Mouse (Mus musculus) cerebellum, adult 2 months (tissue): ENCODE measurements around the gene Pabpn1. TPM values are rescaled to one million over a fixed set of nuclear protein-coding genes. Genes with fewer than 3 reads are reported as not detected.
"Not testable (repeated sequence)": the region's sequence is repeated elsewhere in the genome, so short reads cannot be mapped to it uniquely, and the experiment has no call there.

Experiments
- DNase-seq, 2 experiments: peaks; one replicate each; pipeline ENCODE4 v3.0.0; 2021
- H3K27ac ChIP-seq: fragments of 200-500 bp; 2 replicates; pipeline ENCODE4 v1.5.1; 2012; ENCODE audit warnings: low read length, control low read depth, inconsistent platforms; ENCODE audit not compliant: insufficient read depth
- H3K27me3 ChIP-seq: fragments of 200-500 bp; 2 replicates; pipeline ENCODE4 v1.6.1; 2012; ENCODE audit warnings: inconsistent platforms, mild to moderate bottlenecking, low read length, moderate library complexity; ENCODE audit not compliant: control insufficient read depth, insufficient read depth
- H3K4me1 ChIP-seq: fragments of 200-500 bp; 2 replicates; pipeline ENCODE4 v1.6.1; 2011; ENCODE audit warnings: low read length; ENCODE audit not compliant: control insufficient read depth, insufficient read depth
- H3K4me3 ChIP-seq: fragments of 200-500 bp; replicated peaks from 2 replicates; pipeline ENCODE3; 2011; ENCODE audit warnings: mild to moderate bottlenecking, low read depth, low read length, control low read depth; ENCODE audit not compliant: insufficient read depth
- CTCF ChIP-seq: fragments of 200-500 bp; IDR thresholded peaks from 2 replicates; pipeline ENCODE4 v1.5.1; 2011; ENCODE audit warnings: low read depth, mild to moderate bottlenecking, control low read depth, low read length, moderate library complexity, borderline replicate concordance; ENCODE audit not compliant: insufficient read depth
- POLR2A ChIP-seq: fragments of 200-500 bp; IDR thresholded peaks from 2 replicates; pipeline ENCODE4 v1.6.1; 2011; ENCODE audit warnings: low read length, control low read depth, borderline replicate concordance; ENCODE audit not compliant: insufficient read depth
- WGBS: fragments of 180-500 bp; shearing (Covaris S2); methylation state at CpG from one replicate; pipeline ENCODE4 v1.1.7; 2018; 5-methylcytosine and 5-hydroxymethylcytosine counted together
- polyA plus RNA-seq: library from polyadenylated mRNA; depleted of rRNA; stranded (reverse); fragments of >200 nt; gene quantifications from 2 replicates; pipeline ENCODE4 v1.2.3, GENCODE M21; 2012

Gene Pabpn1
- polyA plus RNA-seq, 1 experiment, result 433 TPM

GRCm38 (mm10) chr14:54939434-54940175, 47.3 kb downstream of the Pabpn1 start:
- TF ChIP-seq CTCF, result peak; percentile 77
- TF ChIP-seq POLR2A, result no peak
- Histone ChIP-seq H3K4me1 (no peaks in the 10 kb centered on the region), H3K27me3 (no peaks in the 10 kb centered on the region), H3K27ac (no peak overlapping the region), H3K4me3 (no peak overlapping the region)
- WGBS, result 59% methylated on average over 12 of the region's 12 CpGs
- DNase-seq, result peak; percentile 59 to 64

DNA sequence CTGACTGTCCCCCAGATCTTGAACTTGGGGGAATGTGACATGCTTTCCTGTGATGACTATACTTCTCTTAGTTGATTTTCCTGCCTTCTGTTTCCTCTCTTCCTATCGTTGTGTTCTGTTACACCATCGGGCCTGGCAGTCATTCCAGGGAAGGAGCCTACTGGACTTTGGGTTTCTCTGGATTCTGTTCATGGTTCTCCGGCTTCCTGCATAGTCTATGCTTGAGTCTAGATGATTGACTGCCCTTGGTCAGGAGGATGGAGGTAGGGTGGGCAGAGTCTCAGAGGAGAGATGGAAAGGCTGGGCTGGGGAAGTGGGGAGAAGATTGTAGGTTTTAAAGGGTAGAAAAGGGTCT, 47.9 kb downstream of the Pabpn1 start:
- no peak overlapping the region for H3K27ac ChIP-seq
- 74% methylated on average over 3 of the region's 3 CpGs for WGBS

GRCm38 (mm10) chr14:54941024-54941978, 49.0 kb downstream of the Pabpn1 start:
- Histone ChIP-seq H3K27me3 (no peaks in the 10 kb centered on the region), H3K4me3 (no peak overlapping the region), H3K4me1 (no peaks in the 10 kb centered on the region), H3K27ac (no peak overlapping the region)
- no peak for DNase-seq
- WGBS, result 47% methylated on average over 13 of the region's 13 CpGs
- no peak for TF ChIP-seq POLR2A
- no peak for TF ChIP-seq CTCF

More for the DNA sequence above, 47.9 kb downstream of the Pabpn1 start:
- Histone ChIP-seq H3K27me3 (no peaks in the 10 kb centered on the region), H3K4me1 (no peaks in the 10 kb centered on the region), H3K4me3 (no peak overlapping the region)
- TF ChIP-seq CTCF (no peak), POLR2A (no peak)
- DNase-seq, result no peak

GRCm38 (mm10) chr14:54942479-54942878, 50.2 kb downstream of the Pabpn1 start:
- Histone ChIP-seq H3K4me3 (no peak overlapping the region), H3K4me1 (no peaks in the 10 kb centered on the region), H3K27ac (no peak overlapping the region), H3K27me3 (no peaks in the 10 kb centered on the region)
- WGBS, result 81% methylated on average over 8 of the region's 8 CpGs
- TF ChIP-seq CTCF (no peak), POLR2A (no peak)
- DNase-seq, result no peak

- WGBS, result 91% methylated on average over 7 of the region's 7 CpGs
- Histone ChIP-seq H3K4me3 (no peak overlapping the region), H3K27me3 (no peaks in the 10 kb centered on the region), H3K4me1 (no peaks in the 10 kb centered on the region), H3K27ac (no peak overlapping the region)
- TF ChIP-seq CTCF, result no peak
- TF ChIP-seq POLR2A, result no peak
- DNase-seq, result no peak
Observed at GRCm38 (mm10) chr14:54943971-54944370, 51.7 kb downstream of the Pabpn1 start.

GRCm38 (mm10) chr14:54944939-54945338, 52.6 kb downstream of the Pabpn1 start:
- Histone ChIP-seq H3K27ac (no peak overlapping the region), H3K4me3 (no peak overlapping the region)
- DNase-seq, result no peak

DNA sequence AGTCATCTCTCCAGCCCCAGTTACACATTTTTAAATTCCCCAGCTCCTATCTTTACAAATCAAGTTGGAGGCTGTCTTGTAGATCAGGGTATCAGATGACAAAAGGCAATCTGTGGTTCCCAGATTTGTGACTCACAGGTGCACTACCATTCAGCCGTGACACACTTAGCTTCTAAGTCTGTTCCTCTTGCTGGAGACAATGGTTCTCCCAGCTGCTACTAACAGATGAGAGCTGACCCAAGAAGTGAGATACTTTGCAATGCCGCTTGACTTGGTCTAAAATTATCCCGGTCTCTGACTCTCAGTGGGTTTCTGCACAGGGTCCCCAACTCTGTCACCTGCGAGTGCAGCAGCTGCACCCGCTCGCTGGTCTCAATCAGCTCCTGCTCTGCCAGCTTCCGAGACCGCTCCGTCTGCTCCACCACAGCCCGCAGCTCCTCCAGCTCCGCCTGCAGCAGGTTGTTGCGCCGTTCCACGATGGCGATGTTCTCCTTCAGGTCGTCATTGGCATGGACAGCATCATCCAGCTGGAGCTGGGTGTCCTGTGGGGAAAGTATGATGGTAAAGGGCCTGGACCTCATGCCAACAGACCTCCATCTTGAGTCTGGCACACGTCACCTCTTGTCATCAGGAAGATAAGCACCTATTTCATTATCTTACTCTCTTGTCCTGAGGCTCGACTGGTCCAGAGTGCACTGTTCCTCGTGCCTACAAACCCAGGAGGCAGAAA, 53.8 kb downstream of the Pabpn1 start:
- no peak for TF ChIP-seq CTCF
- TF ChIP-seq POLR2A, result no peak
- Histone ChIP-seq H3K27me3 (no peaks in the 10 kb centered on the region), H3K27ac (no peak overlapping the region), H3K4me1 (no peaks in the 10 kb centered on the region), H3K4me3 (no peak overlapping the region)
- WGBS, result 71% methylated on average over 19 of the region's 19 CpGs
- DNase-seq, result no peak

More at GRCm38 (mm10) chr14:54944939-54945338, 52.6 kb downstream of the Pabpn1 start:
- TF ChIP-seq CTCF, result no peak
- TF ChIP-seq POLR2A, result no peak
- H3K4me1 ChIP-seq, result no peaks in the 10 kb centered on the region
- WGBS, result 73% methylated on average over 2 of the region's 2 CpGs
- H3K27me3 ChIP-seq, result no peaks in the 10 kb centered on the region

DNA sequence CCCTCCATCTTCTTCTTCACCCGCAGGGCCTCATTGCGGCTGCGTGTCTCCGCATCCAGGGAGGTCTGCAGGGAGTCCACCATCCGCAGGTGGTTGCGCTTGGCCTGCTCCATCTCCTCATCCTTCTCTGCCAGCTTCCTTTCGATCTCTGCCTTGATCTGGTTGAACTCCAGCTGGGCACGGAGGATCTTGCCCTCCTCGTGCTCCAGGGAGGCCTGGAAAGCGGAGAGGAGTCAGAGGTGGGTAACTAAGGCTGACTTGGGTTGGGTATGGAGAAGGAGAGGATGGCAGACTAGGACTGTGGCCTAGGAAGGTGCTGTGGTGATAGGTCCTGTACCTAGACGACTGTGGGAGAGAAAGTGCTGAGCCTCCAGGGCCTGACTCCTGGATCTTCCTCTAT, 54.7 kb downstream of the Pabpn1 start:
- H3K4me1 ChIP-seq, H3K4me3 ChIP-seq, DNase-seq, H3K27ac ChIP-seq, H3K27me3 ChIP-seq: not testable (repeated sequence)
- 80% methylated on average over 11 of the region's 11 CpGs for WGBS
